Mouse (Mus musculus) layer of hippocampus, adult 2 months (tissue): ENCODE data around the gene Ptprm. TPM values are rescaled to one million over a fixed set of nuclear protein-coding genes. Genes with fewer than 3 reads are reported as not detected.

Experiments used
- DNase-seq, 2 experiments: peaks; one replicate each; pipeline ENCODE4 v3.0.0; 2022; ENCODE audit warnings: low spot score in 2 of 2
- H3K27ac ChIP-seq: fragments of 200-600 bp; 2 replicates; pipeline ENCODE4 v1.8.1; 2022
- H3K4me3 ChIP-seq: fragments of 200-600 bp; 2 replicates; pipeline ENCODE4 v1.8.1; 2022; ENCODE audit warnings: mild to moderate bottlenecking
- CTCF ChIP-seq: fragments of 200-600 bp; conservative IDR thresholded peaks from 2 replicates; pipeline ENCODE4 v1.8.1; 2022; ENCODE audit warnings: antibody characterized with exemption, mild to moderate bottlenecking, moderate library complexity
- total RNA-seq, 2 experiments: library from RNA; stranded (reverse); gene quantifications; 2 replicates each; pipeline ENCODE4 v1.2.3; 2021

The Ptprm gene
- total RNA-seq, 2 experiments from 2014 or later: 21.1 to 26.4 TPM

- Histone ChIP-seq H3K4me3 (no peak overlapping the region), H3K27ac (no peak overlapping the region)
- TF ChIP-seq CTCF: no peak
- no peak for DNase-seq
These were observed 642.8 kb downstream of the Ptprm start for GRCm38 (mm10) chr17:66711221-66712016.

GRCm38 (mm10) chr17:66710568-66710967, 643.7 kb downstream of the Ptprm start:
- no peak for TF ChIP-seq CTCF
- DNase-seq: no peak
- Histone ChIP-seq H3K27ac (no peak overlapping the region), H3K4me3 (no peak overlapping the region)

GRCm38 (mm10) chr17:66708748-66709147, 645.5 kb downstream of the Ptprm start:
- Histone ChIP-seq H3K4me3 (no peak overlapping the region), H3K27ac (no peak overlapping the region)
- TF ChIP-seq CTCF: no peak
- no peak for DNase-seq

- DNase-seq: no peak
- no peak for TF ChIP-seq CTCF
- H3K4me3 ChIP-seq: no peak overlapping the region
- no peak overlapping the region for H3K27ac ChIP-seq
These were observed 646.6 kb downstream of the Ptprm start for GRCm38 (mm10) chr17:66707684-66708083.

DNA sequence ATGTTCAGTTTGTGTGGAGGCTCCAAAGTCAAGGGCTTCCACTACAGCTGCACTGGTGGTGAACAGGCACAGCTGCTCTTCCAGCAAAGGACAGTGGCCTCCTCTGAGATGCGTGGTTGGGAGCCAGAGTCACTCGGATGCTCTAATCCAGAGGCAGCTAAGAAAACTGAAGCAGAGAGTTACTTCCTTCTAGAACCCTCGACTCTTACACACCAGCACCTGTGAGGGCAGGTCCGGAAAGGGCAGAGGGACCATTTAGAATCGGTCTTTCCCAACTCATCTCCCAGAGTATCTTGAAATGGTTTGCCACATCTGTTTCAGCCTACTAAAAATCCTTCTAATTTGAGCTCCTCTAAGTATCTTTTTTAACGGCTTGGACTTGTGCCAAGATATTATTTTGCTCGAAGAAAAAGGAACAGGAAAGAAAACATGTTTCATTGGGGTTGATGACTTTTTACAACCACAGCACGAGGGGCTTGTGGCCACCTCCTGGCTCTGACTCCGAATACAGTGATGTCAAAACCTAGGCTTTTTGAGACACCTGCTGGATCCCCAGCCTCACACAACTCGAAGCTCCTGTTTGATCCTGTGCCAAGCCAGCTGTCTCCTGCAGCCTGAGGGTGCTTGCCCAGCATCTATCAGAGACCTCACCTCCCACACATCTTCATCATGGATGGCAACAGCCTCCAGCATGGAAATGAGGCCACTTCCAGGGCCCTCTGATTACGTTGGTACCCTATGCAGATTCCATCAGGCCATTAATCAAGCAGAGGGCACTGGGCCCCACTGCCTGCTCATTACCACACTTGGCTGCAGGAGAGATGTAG, 652.7 kb downstream of the Ptprm start:
- Histone ChIP-seq H3K4me3 (no peak overlapping the region), H3K27ac (no peak overlapping the region)
- no peak for DNase-seq
- no peak for TF ChIP-seq CTCF

GRCm38 (mm10) chr17:66699896-66700295, 654.4 kb downstream of the Ptprm start:
- Histone ChIP-seq H3K4me3 (no peak overlapping the region), H3K27ac (no peak overlapping the region)
- TF ChIP-seq CTCF: no peak
- no peak for DNase-seq

- DNase-seq: no peak
- TF ChIP-seq CTCF: no peak
- Histone ChIP-seq H3K27ac (no peak overlapping the region), H3K4me3 (no peak overlapping the region)
These were observed 656.6 kb downstream of the Ptprm start for GRCm38 (mm10) chr17:66697650-66698049.

DNA sequence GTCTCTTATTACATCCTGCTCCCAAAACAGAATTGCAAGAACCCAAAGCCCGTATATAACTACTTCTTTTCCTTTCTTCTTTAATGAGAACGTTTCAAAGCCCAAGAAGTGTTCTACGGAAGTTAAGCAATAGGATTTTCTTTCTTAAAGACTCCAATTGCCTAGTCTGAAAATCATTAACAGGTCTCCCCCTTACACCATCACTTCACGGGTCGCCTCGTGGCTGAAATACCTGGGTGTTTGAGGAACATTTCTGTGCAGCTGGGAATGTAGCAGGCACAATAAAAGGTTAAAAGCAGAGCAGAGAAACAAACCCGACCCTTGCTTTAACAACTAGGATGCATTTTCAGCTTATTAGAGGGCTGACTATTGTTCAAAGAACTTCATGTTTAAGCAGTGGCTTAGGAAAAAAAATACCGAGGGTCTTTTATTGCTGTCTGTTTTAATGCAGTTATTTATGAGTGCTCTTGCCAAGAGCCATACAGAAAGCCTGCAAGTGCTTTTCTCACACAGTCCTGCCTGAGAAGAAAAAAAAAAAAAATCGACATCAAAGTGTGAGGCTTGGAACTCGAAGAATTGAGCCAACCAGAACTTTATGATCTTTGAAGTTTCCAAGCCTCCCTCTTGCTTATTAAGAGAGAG, 657.6 kb downstream of the Ptprm start:
- DNase-seq: no peak
- TF ChIP-seq CTCF: no peak
- no peak overlapping the region for H3K27ac ChIP-seq
- no peak overlapping the region for H3K4me3 ChIP-seq

DNA sequence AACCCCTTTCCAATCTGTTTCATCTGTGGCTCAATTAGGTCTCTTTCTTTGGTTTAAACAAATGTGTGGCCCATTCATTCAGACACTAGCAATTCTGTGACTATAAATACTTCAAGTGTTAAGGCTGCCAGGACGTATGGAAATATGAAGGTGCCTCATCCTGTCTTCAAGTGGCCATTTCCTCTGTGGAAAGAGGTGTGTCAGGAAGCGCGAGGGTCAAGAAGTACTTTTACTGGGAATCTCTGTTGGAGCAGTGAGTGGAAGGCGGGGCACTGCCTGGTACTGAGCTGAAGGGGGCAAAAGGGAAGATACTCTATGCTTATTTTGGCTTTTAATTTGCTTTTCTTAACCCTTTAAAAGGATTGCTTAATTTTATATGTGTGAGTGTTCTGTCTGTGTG, 659.9 kb downstream of the Ptprm start:
- Histone ChIP-seq H3K27ac (no peak overlapping the region), H3K4me3 (no peak overlapping the region)
- DNase-seq: no peak
- no peak for TF ChIP-seq CTCF

GRCm38 (mm10) chr17:66693676-66694304, 660.5 kb downstream of the Ptprm start:
- TF ChIP-seq CTCF: no peak
- Histone ChIP-seq H3K27ac (no peak overlapping the region), H3K4me3 (no peak overlapping the region)
- no peak for DNase-seq

GRCm38 (mm10) chr17:66692941-66693675, 661.1 kb downstream of the Ptprm start:
- no peak for DNase-seq
- Histone ChIP-seq H3K27ac (no peak overlapping the region), H3K4me3 (no peak overlapping the region)
- no peak for TF ChIP-seq CTCF

- H3K27ac ChIP-seq: no peak overlapping the region
- no peak for TF ChIP-seq CTCF
- no peak for DNase-seq
- no peak overlapping the region for H3K4me3 ChIP-seq
These were observed 666.1 kb downstream of the Ptprm start for GRCm38 (mm10) chr17:66688179-66688578.
